Mouse (Mus musculus) cortical plate, adult 2 months (tissue): ENCODE results near the gene Shisa7.

Source experiments
- CTCF ChIP-seq: fragments of 200-500 bp; IDR thresholded peaks from 2 replicates; pipeline ENCODE4 v1.5.1; 2011; ENCODE audit warnings: mild to moderate bottlenecking, control low read depth, low read length; ENCODE audit not compliant: insufficient read depth; ENCODE audit errors: extremely low read depth
- POLR2A ChIP-seq: fragments of 200-500 bp; IDR thresholded peaks from 2 replicates; pipeline ENCODE4 v1.6.1; 2011; ENCODE audit warnings: mild to moderate bottlenecking, low read length, control low read depth; ENCODE audit not compliant: insufficient read depth; ENCODE audit errors: extremely low read depth

GRCm38 (mm10) chr7:4842634-4843131, 1.8 kb downstream of the Shisa7 start:
- TF ChIP-seq CTCF (no peak), POLR2A (0 out of 2 replicates have a peak, but pooled peaks have one; percentile 31)
